Mouse (Mus musculus) testis, adult 2 months (tissue): ENCODE data around the gene Il23a.

Experiments
- CTCF ChIP-seq: fragments of 200-500 bp; IDR thresholded peaks from 2 replicates; pipeline ENCODE4 v1.5.1; 2012; ENCODE audit warnings: low read depth, mild to moderate bottlenecking, inconsistent platforms, low read length, moderate library complexity; ENCODE audit not compliant: control insufficient read depth, insufficient read depth, insufficient replicate concordance
- POLR2A ChIP-seq: fragments of 200-500 bp; IDR thresholded peaks from 2 replicates; pipeline ENCODE4 v1.6.1; 2012; ENCODE audit warnings: low read depth, mild to moderate bottlenecking, inconsistent platforms, low read length, moderate library complexity; ENCODE audit not compliant: control insufficient read depth

DNA sequence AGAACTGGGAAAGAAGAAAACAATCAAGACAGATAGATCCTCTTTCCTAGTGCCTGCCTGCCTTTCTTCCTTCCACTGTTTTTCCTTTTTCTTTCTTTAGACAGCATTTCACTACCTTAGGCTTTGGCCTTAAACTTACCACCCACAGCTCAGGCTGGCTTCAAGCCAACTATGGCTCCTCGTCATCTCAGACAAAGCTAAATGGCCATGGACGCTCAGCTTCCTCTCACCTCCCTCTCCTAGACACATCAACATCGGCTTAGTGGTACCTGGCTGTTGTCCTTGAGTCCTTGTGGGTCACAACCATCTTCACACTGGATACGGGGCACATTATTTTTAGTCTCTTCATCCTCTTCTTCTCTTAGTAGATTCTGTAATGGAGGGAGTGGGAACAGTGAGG, 1.3 kb downstream of the Il23a start:
- no peak for TF ChIP-seq CTCF
- TF ChIP-seq POLR2A: no peak
